Mouse (Mus musculus): ENCODE results near the gene Coch. TPM values are rescaled to one million over a fixed set of nuclear protein-coding genes. Genes with fewer than 3 reads are reported as not detected.
"Not testable (repeated sequence)": the region's sequence is repeated elsewhere in the genome, so short reads cannot be mapped to it uniquely, and the experiment has no call there.

The Coch gene
- polyA plus RNA-seq (2017; shearing (Covaris generic)), result under 1 TPM in 1 of 2 experiments, not detected in 1; 0.16 TPM

GRCm38 (mm10) chr12:51593229-51594029, at the start of gene Coch:
TSS of gene Coch (plus strand) at chr12:51593341.
- no peak for ATAC-seq

- peak; percentile 49 for ATAC-seq
Measured at GRCm38 (mm10) chr12:51543402-51543960, 49.7 kb upstream of the Coch start.

- ATAC-seq, result no peak
Measured at GRCm38 (mm10) chr12:51555041-51555440, 38.1 kb upstream of the Coch start.

GRCm38 (mm10) chr12:51561416-51561815, 31.7 kb upstream of the Coch start:
- no peak for ATAC-seq

GRCm38 (mm10) chr12:51567225-51567624, 25.9 kb upstream of the Coch start:
- ATAC-seq, result no peak

- ATAC-seq, result no peak
Measured at GRCm38 (mm10) chr12:51569472-51569871, 23.7 kb upstream of the Coch start.

- ATAC-seq, result no peak
Measured at GRCm38 (mm10) chr12:51569944-51570343, 23.2 kb upstream of the Coch start.

GRCm38 (mm10) chr12:51572651-51573050, 20.5 kb upstream of the Coch start:
- ATAC-seq, result no peak

- not testable (repeated sequence) for ATAC-seq
Measured at GRCm38 (mm10) chr12:51577816-51578215, 15.3 kb upstream of the Coch start.

GRCm38 (mm10) chr12:51589263-51589662, 3.9 kb upstream of the Coch start:
- ATAC-seq, result no peak

- no peak for ATAC-seq
Measured at GRCm38 (mm10) chr12:51591921-51592320, 1.2 kb upstream of the Coch start.

- no peak for ATAC-seq
Measured at GRCm38 (mm10) chr12:51592888-51593228, 283 bp upstream of the Coch start.

- ATAC-seq, result no peak
Measured at GRCm38 (mm10) chr12:51594030-51594470, 909 bp downstream of the Coch start.

- no peak for ATAC-seq
Measured at GRCm38 (mm10) chr12:51603306-51603705, 10.2 kb downstream of the Coch start.

GRCm38 (mm10) chr12:51606138-51606537, 13.0 kb downstream of the Coch start:
- ATAC-seq, result no peak

GRCm38 (mm10) chr12:51612361-51612760, 19.2 kb downstream of the Coch start:
- ATAC-seq, result no peak

- no peak for ATAC-seq
Measured at GRCm38 (mm10) chr12:51620572-51620971, 27.4 kb downstream of the Coch start.

GRCm38 (mm10) chr12:51621161-51621560, 28.0 kb downstream of the Coch start:
- no peak for ATAC-seq

- no peak for ATAC-seq
Measured at GRCm38 (mm10) chr12:51622670-51623365, 29.7 kb downstream of the Coch start.

GRCm38 (mm10) chr12:51623366-51623694, 30.2 kb downstream of the Coch start:
- ATAC-seq, result no peak

GRCm38 (mm10) chr12:51633481-51633880, 40.3 kb downstream of the Coch start:
- ATAC-seq, result no peak

GRCm38 (mm10) chr12:51636260-51636659, 43.1 kb downstream of the Coch start:
- no peak for ATAC-seq

GRCm38 (mm10) chr12:51636689-51637470, 43.7 kb downstream of the Coch start:
- ATAC-seq, result no peak

All from activated CD4-positive, CD25-positive, alpha-beta regulatory T cell, adult 4 months (primary cell).